Mouse (Mus musculus) splenic B cell, adult 2 months (primary cell): Measurements from ENCODE around the gene Pyroxd1.

Source experiments
- DNase-seq: peaks from one replicate; pipeline ENCODE4 v3.0.0-alpha.2; 2011; ENCODE audit warnings: low read depth, low spot score
- H3K27me3 ChIP-seq: 2 replicates; pipeline ENCODE4 v1.6.1; 2012; ENCODE audit warnings: mild to moderate bottlenecking, low read length, moderate library complexity, mixed read lengths; ENCODE audit not compliant: control insufficient read depth, poor library complexity, insufficient read depth, severe bottlenecking
- H3K36me3 ChIP-seq: 2 replicates; pipeline ENCODE4 v1.6.1; 2012; ENCODE audit warnings: mild to moderate bottlenecking, low read length, moderate library complexity, mixed read lengths; ENCODE audit not compliant: control insufficient read depth, poor library complexity, insufficient read depth, severe bottlenecking

The Pyroxd1 gene

GRCm38 (mm10) chr6:142387755-142388271, 42.4 kb downstream of the Pyroxd1 start:
- no peaks in the 10 kb centered on the region for H3K36me3 ChIP-seq
- no peak for DNase-seq
- no peaks in the 10 kb centered on the region for H3K27me3 ChIP-seq

- no peak for DNase-seq
- H3K27me3 ChIP-seq = no peaks in the 10 kb centered on the region
- H3K36me3 ChIP-seq = no peaks in the 10 kb centered on the region; the same call in 1 of the 2 replicates
These were observed 43.6 kb downstream of the Pyroxd1 start for GRCm38 (mm10) chr6:142389101-142389500.

GRCm38 (mm10) chr6:142392312-142392711, 46.9 kb downstream of the Pyroxd1 start:
- H3K27me3 ChIP-seq = no peaks in the 10 kb centered on the region
- no peak for DNase-seq
- no peaks in the 10 kb centered on the region; the same call in 1 of the 2 replicates for H3K36me3 ChIP-seq

GRCm38 (mm10) chr6:142394669-142395068, 49.2 kb downstream of the Pyroxd1 start:
- Histone ChIP-seq H3K36me3 (no peaks in the 10 kb centered on the region; the same call in 1 of the 2 replicates), H3K27me3 (no peaks in the 10 kb centered on the region)
- no peak for DNase-seq

GRCm38 (mm10) chr6:142395756-142396155, 50.3 kb downstream of the Pyroxd1 start:
- DNase-seq = no peak
- H3K36me3 ChIP-seq = peaks cover 5% of the 10 kb centered on the region; the same call in 1 of the 2 replicates
- H3K27me3 ChIP-seq = no peaks in the 10 kb centered on the region

- DNase-seq = no peak
- H3K27me3 ChIP-seq = no peaks in the 10 kb centered on the region
- no peaks in the 10 kb centered on the region for H3K36me3 ChIP-seq
These were observed 65.7 kb downstream of the Pyroxd1 start for GRCm38 (mm10) chr6:142411140-142411539.
